Mouse (Mus musculus) CH12F3 (cell line): ENCODE measurements around the gene Ccdc80.

Source experiments
- in situ Hi-C: fragments of 300-500 bp; cut with MboI; formaldehyde crosslinking; loops from 2 replicates; pipeline ENCODE4 v1.14.3; 2020; ENCODE audit warnings: low sequenced_read_pairs

Gene Ccdc80

DNA sequence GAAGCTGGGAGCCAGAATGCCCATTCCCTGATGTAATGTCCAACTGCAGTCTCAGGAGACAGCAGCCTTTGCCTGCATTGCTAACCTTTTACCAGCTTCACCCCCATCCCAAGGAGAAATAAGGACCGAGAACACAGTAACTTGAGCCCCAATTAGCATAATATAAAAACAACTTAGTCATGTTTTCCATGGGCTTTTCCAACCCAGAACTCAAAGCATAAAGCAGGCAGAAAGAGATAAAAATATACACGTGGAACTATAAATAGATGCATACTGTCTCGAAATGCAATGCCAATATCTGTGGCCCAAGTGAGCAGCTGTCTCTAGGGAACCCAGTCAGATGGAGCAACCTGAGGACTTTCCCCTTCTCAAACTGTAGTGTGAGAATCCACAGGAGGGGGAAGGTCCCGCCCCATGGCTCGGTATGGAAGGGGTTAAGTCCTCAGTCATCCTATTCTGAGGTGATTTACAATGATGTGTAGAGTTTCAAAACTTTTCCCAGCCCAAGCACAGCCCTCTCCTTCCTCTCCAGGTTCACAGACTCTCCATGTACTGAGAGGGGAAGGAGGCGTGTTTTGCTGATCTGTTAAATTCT, at the start of gene Ccdc80:
Gene Ccdc80 (plus strand): TSS at position 266 of the 595 bp plus-strand sequence.
- in situ Hi-C loops = no loop called here

DNA sequence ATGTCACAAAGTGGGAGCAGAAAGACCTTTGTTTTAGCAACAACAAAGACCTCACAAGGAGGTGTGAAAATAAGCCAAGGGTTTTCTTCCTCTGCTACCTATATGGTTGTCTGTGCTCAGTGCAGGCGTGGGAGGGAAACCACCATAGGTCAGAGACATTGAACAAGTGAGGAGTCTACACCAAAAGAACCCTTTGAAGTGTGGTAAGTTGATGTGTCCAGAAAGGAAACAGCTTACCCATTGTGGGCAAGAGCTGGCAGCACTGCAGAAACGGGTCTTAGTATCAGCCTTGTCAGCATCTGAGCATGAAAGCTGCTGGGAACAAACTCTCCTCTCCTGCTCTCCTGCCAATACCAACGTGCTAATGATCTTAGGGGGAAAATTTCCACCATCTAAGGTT, 48.4 kb upstream of the Ccdc80 start:
- in situ Hi-C loops = no loop called here

DNA sequence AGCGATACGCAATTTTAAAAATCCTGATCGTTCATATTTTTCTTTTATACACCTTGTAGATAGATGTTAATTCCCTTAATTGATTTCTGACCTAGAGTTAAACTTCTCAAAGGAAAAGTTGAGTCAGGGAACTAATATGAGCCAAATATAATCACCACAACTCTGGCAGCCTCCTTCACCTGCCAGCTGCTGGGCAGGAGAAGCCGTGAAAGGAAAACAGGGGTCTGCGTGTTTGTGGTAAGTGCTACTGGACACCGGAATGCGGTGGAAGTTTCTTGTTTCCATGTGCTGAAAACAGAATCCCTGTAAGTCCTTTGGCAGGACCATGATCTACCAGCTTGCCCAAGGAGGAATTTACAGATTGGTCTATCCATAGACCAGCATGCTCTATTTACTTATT, 36.0 kb upstream of the Ccdc80 start:
- in situ Hi-C loops = no loop called here

DNA sequence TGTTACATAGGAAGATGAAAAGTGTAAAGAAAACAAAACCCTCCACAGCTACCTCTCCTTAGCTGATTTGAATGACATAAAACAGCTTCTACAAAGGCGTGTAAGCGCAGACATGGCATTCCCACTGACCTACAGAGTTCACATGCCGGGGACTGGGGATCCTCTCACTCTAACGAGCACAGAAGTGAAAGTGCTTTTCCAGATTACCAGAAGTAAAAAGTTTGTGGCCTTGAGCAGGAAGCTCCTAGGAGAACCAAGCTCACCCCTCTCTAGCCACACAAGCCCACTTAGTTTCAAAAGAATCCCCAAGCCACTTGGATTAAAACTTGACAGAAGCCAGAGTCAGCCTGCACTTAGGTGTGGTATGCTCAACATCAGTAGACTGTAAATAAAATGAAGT, 35.3 kb upstream of the Ccdc80 start:
- in situ Hi-C loops = no loop called here

DNA sequence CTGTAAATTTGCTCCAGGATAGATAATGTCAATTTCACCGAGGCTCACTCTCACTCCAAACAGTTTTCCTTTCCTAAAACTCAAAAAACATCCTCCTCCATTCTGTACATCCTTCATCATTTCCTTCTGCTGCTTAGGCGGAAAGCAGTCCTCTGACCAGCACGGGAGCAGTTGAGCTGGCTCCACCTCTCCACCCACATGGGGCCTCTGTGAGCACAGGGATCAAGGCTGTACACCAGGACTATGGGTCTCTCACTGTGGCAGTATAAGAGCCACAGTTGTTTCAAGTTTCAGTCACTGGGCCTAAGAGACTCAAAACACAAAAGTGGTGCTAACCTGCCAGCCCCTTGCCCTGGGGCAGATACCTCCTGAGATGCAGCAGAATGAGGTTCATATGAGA, 32.1 kb upstream of the Ccdc80 start:
- in situ Hi-C loops = no loop called here

DNA sequence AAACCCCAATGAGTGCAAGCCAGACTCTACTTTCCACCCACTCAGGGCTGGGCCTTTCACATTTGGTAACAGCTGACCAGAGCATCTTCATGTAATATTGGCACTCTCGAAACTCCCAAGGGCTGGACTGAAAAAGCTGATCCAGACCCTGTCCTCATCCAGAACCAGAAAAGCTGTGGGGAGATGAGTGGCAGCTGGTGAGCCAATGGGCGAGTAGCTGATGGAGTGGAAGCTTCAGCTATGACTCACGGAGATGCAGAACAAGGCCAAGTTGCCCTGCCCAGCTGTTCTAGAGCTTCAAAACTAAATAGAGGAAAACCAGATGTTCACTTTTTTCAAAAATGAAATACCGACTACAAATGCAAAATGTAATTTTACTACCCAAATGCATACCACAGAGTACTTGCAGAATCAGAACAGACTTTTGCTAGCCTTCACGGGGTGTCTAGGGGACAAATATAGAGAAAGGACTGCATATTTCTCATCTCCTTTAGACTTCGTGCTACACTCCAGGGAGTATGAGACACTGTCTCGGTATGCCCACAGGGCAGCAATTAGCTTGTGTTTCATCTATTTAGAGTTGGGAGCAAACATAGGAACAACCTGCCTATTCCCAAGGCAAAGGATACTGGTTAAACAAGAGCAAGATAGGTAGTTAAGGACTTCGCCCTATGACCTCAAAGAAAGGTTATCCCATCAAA, 22.7 kb upstream of the Ccdc80 start:
- in situ Hi-C loops = no loop called here

DNA sequence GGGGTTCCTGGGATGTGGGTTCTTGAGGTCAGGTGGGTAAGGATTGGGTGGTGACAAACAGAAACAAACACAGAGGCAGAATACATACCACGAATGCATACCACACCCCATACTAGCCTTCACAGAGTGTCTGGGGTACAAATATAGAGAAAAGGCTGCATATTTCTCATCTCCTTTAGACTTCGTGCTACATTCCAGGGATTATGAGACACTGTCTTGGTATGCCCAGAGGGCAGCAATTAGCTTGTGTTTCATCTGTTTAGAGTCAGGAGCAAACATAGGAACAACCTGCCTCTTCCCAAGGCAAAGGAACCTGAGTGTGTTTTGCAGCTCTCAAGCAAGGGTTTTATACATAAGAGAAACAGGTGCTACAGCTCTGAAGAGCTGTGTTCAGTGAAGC, 21.8 kb upstream of the Ccdc80 start:
- in situ Hi-C loops = no loop called here

DNA sequence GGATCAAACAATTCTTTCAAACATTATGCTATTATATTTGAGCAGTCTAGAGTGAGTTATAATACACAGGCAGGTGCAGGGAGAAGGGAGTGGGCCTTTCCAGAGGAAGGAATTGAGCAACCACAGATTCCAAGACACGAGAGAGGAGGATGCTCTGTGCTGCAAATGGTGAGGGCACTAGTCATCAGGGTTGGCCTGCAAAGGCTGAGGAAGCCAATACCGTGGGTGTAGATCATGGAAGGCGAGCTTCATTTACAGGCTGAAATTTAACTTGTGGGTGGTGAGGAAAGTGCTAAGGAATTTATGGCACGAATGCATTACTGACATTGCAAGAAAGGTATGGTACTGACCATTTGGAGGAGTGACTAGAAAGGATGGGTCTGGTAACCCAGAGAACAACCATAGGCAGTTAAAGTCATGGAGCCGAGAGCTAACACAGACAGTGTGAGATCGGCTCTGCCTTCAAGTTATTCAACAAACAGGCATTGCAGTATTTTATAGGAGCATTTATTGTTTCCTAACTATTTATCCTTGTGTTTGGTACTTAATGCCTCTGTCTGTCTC, 15.6 kb upstream of the Ccdc80 start:
- in situ Hi-C loops = no loop called here

DNA sequence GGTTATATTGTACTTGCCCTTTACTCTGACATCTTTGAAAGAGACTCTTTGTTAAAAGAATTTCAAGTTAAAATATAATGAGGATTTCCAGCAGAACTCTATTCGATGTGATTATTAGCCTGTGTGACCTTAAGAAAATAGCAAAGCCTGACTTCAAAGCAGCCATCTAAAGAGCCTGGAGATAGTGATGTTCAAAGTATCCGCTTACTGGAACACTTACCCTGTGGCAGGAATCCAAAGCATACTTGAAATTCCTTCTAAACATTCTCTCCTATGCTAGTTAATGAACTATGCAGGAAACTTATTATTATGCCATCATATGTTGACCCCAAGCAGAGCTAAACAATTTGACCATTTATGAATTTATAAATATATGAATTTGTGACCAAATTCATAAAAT, 13.9 kb upstream of the Ccdc80 start:
- in situ Hi-C loops = no loop called here

DNA sequence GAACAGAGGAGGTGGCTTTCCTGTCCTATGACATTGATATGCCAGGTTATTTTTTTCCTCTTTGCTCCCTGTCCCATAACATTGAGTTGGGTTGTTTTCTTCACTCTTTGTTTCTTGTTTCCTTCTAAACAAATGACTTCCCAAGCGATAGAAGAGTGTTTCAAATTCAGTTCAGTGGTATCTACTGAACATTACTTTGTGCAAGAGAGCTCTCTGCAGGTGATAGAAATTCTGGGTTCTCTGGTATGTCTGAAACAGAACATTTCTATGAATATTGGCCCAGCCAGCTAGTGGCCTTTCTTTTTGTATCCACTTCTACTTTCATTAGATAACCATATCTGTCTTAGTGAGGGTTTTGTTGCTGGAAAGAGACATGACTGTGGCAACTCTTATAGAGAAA, 4.4 kb upstream of the Ccdc80 start:
- in situ Hi-C loops = loop anchor here (10.0 kb wide), 2 partner anchors 124 to 324 kb away; partner anchors contain the start of gene Cd200r1

DNA sequence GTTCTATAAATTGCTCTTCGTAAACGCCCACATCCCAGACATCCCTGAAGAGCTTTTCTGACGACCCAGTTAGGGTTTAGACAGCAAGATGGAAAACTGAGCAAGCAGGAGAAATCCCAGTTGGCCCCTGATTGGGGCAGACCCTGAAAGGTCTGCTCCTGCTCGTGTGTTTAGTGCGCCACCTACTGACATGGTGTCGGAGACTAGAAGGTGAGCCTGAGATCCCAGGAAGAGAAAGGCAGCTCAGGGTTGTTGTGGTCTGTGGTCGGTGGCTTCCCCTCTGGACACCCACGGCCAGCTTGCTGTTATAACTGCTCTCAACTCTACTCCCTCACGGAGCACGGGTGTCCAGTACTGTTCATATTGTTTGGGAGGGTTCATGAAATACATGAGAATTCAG, 3.2 kb upstream of the Ccdc80 start:
- in situ Hi-C loops = no loop called here

DNA sequence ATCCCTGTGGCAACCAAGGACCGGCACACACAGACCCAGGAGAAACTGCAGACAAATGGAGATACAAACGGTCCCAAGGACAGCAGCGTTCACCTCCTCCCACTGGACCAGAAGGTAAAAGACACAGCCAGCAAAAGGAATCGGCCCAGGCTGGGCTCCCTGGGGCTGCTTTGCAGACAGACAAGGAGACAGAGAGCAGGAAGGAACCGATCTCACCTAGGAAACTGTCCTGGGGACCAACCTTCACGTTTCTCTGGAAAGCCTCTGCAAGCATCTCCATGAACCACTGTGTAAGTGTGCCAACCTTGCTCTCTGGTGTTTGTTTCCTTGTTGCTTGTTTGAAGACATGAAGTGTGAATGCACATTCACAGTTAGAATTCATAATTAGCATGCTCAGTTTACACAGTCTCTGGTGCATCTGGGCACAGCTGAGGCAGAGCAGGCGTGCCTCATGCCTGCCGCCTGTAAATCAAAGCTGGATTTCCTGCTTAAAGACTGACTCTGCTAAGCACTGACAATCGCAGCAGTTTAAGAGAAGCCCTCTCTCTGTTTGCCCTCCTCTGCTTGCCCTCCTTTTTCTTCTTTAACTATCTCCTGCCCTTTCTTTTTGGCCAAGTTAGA, 1.0 kb downstream of the Ccdc80 start:
- in situ Hi-C loops = no loop called here

DNA sequence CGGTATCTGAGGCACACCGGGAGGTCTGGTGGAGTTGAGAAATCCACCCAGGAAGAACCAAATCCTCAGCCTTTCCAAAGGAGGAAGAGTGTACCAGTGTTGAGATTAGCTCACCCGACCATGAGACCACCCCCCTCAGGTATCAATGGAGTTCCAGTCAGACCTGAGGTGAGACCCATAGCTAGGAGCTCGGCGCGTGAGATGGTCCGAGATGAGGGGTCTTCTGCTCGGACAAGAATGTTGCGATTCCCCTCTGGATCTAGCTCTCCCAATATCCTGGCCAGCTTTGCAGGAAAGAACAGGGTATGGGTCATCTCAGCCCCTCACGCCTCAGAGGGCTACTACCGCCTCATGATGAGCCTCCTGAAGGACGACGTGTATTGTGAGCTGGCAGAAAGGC, 1.8 kb downstream of the Ccdc80 start:
- in situ Hi-C loops = no loop called here

DNA sequence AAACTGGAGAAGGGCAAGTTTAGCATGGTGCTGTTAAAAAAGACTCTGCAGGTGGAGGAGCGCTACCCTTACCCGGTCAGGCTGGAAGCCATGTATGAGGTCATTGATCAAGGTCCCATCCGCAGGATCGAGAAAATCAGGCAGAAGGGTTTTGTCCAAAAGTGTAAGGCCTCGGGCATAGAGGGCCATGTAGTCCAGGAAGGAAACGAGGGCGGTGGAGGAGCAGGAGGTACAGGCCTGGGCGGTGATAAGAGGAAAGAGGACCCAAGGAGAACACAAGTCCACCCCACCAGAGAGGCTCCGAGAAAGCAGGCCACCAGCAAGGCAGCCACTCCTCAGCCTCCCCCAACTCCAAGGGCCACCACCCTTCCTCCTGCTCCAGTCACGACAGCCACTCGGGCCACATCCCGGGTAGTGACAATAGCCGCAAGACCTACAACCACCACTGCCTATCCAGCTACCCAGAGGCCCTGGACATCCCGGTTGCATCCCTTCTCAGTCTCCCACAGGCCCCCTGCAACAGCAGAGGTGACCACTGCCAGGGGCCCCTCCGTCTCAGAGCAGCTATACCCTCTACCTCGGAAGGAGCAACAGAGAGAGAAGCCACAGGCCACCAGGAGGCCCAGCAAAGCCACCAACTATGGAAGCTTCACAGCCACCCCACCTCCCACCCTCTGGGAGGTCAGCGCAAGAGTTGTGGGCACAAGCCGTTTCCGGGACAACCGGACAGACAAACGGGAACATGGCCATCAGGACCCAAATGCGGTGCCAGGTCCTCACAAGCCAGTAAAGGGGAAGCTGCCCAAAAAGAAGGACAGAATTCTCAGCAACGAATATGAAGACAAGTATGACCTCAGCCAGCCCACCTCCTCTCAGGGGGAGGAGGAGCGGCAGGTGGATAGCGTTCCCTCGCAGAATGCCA, 2.6 kb downstream of the Ccdc80 start:
- in situ Hi-C loops = no loop called here

DNA sequence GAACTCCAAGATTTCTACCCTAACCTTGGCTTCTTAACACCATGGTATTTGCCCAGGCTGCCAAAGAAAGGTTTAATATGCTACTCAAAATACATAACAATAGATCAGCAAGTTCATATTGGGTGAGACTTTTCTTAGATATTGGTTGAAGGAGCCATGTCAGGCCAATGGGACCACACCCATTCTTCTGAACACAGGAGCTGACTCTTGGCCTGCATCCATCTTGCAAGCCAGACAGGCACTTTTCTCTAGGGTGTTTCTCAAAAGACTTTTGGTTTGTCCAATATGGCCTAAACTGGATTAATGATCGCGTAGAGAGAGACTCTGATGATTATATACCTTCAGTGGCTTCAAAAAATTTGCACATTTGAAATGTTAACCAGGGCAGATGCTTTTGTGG, 4.3 kb downstream of the Ccdc80 start:
- in situ Hi-C loops = no loop called here

DNA sequence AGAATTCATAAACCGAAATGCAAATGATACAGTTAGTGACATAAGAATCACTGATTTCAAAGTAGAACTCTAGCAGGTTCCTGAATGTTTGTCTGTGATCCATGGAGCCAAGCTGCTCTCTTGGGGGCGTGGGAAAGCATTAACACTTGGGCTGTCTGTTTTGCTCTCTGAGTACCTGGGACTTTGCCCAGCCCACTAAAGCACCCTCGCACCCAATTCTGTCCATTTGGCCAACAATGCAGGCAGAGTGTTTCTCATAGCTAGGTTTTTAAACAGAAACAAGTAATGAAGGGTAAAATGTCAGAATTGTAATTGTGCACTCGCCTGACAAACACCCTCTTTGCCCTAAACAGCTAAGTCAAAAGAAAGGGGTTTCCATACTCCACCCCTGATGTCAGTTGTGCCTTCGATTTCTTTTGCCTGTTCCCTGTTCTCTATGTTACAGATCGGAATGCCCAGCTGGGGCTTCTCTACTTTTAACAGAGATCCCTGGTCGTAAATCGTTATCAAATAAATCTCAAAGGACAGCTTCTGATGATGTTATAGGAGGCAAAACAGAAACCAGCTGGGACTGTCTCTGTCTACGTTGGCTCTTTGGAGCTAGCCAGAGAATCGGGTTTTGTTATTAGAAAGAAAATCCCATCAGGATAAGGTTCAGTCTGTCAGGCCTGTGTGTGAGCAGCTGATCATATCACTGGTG, 5.1 kb downstream of the Ccdc80 start:
- in situ Hi-C loops = no loop called here

DNA sequence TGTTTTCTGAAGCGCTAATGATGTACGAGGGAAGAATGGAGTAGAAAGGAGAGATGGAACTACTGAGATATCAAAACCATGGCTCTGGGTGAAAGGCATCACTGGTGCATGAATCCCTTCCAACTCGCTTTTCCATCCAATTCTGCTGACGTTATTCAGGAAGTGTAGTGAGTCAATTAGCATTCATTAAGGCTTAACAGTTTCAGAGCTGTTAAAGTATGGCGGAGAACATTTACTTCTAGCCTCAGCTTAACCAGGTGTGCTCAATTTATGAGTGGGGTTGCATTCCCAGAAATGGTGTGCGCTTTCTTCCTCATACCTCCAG, 5.6 kb downstream of the Ccdc80 start:
- in situ Hi-C loops = no loop called here

DNA sequence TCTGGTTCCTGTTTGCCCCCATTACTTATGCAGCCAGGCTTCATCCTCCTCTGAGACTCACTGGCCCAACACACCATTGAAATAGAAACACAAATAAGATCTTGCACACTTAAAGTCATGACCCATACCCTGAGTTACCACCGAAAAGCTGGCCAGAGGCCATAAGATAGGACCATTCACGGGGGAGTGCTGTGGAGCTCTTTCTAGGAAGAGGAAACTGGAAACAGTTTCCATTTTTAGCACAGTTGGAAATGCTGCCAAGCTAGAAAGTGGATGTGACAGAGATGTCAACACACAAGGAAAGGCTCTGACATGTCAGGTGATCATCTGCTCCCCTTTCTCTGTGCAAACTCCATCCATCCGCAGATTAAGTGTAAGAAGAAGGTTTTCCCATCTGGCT, 7.7 kb downstream of the Ccdc80 start:
- in situ Hi-C loops = loop anchor here (25.0 kb wide), 1 partner anchor 614 kb away; no protein-coding TSS in a partner anchor

DNA sequence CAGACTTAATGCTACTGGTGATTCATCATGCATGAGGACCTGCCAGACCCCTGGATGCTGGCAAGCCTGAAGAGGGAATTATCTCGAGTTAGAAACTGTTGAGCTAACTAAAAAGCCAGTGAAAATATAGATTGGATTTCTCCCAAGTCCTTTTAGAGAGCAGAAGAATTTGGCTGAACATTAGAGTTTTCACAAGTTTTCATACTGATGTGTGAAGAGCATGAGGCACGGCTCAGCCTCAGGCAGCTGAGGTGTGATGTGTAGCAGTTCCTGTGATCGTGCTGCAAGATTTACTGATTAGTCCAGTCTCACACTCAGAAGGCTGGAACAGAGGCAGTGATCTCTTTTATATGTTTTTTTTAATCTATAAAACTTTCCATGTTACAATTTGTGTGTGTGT, 11.8 kb downstream of the Ccdc80 start:
- in situ Hi-C loops = loop anchor here (25.0 kb wide), 1 partner anchor 618 kb away; no protein-coding TSS in a partner anchor

DNA sequence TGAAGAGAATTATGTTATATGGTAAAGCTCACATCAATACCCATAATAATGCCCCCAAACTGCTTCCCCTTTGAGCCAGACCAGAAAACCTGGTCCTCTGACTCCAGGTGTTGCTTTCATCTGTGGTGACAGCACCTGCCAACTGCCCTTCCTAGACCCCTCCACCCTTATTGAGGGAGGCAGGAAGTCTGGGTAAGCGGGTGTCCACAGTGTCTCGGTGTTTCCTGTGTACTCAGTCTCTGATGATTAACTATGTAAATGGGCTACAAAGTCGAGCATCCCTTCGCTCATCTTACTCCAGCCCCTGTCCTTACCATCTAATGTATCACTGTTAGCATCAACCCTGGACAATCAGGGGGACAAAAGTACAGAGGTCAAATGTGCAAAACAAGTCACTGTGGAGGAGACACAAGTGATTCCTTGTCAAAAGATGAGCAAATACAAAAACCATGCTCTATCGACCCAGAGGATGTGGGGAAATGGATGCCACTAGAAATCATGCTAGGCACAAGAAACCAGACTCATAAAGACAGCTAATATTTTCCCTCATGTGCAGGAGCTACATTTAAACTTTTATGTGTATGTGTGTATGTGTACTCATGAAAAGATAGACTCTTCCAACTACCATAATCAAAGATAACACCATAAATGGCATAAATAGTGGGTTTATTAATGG, 15.1 kb downstream of the Ccdc80 start:
- in situ Hi-C loops = loop anchor here (25.0 kb wide), 1 partner anchor 621 kb away; no protein-coding TSS in a partner anchor
